Mouse (Mus musculus) T-helper 17 cell (primary cell): ENCODE results near the gene Churc1.

Source experiments
- in situ Hi-C, 2 experiments: fragments of 300-600 bp; cut with MboI, MseI; formaldehyde crosslinking; loops; 1 replicate in 1 of 2; 2 replicates in 1 of 2; pipeline ENCODE4 v1.15.1; 2025; ENCODE audit warnings: high pct_unique_total_duplicates in 2 of 2

Gene Churc1

GRCm38 (mm10) chr12:76765354-76765851 is at the start of gene Churc1, which contains the start of gene Fntb:
Gene Churc1, plus strand, starts transcription at chr12:76765538.
Gene Fntb, plus strand, starts transcription at chr12:76765589.
- in situ Hi-C loops, result loop anchor here in 1 of 2 experiments (5.0 kb wide), 1 partner anchor 72 kb away; no protein-coding TSS in a partner anchor

- in situ Hi-C loops, result no loop called here
These were observed 47.0 kb upstream of the Churc1 start for GRCm38 (mm10) chr12:76718384-76718783.

- in situ Hi-C loops, result loop anchor here (5.0 kb wide), 1 partner anchor 73 kb away; no protein-coding TSS in a partner anchor
These were observed 44.8 kb upstream of the Churc1 start for GRCm38 (mm10) chr12:76720572-76720971.

GRCm38 (mm10) chr12:76722026-76722425 is 43.3 kb upstream of the Churc1 start:
- in situ Hi-C loops, result loop anchor here (5.0 kb wide), 1 partner anchor 75 kb away; no protein-coding TSS in a partner anchor

- in situ Hi-C loops, result no loop called here
These were observed 37.4 kb upstream of the Churc1 start for GRCm38 (mm10) chr12:76727955-76728354.

GRCm38 (mm10) chr12:76750866-76751459 is 14.4 kb upstream of the Churc1 start:
- in situ Hi-C loops, result no loop called here

- in situ Hi-C loops, result no loop called here
These were observed 12.6 kb upstream of the Churc1 start for GRCm38 (mm10) chr12:76752652-76753318.

- in situ Hi-C loops, result loop anchor here in 1 of 2 experiments (5.0 kb wide), 1 partner anchor 71 kb away; no protein-coding TSS in a partner anchor
These were observed 728 bp downstream of the Churc1 start for GRCm38 (mm10) chr12:76765901-76766630.

GRCm38 (mm10) chr12:76770841-76771500 is 5.6 kb downstream of the Churc1 start:
- in situ Hi-C loops, result no loop called here

- in situ Hi-C loops, result no loop called here
These were observed 6.2 kb downstream of the Churc1 start for GRCm38 (mm10) chr12:76771540-76771939.

GRCm38 (mm10) chr12:76774652-76775051 is 9.3 kb downstream of the Churc1 start:
- in situ Hi-C loops, result no loop called here

- in situ Hi-C loops, result no loop called here
These were observed 9.8 kb downstream of the Churc1 start for GRCm38 (mm10) chr12:76775132-76775531.

- in situ Hi-C loops, result no loop called here
These were observed 11.6 kb downstream of the Churc1 start for GRCm38 (mm10) chr12:76776898-76777297.

- in situ Hi-C loops, result no loop called here
These were observed 12.5 kb downstream of the Churc1 start for GRCm38 (mm10) chr12:76777845-76778244.

- in situ Hi-C loops, result no loop called here
These were observed 13.2 kb downstream of the Churc1 start for GRCm38 (mm10) chr12:76778305-76779083.

- in situ Hi-C loops, result loop anchor here (5.0 to 10.0 kb wide), 2 partner anchors 42 to 135 kb away; partner anchors contain the start of gene Rab15 (in 1 of the 2)
These were observed 14.6 kb downstream of the Churc1 start for GRCm38 (mm10) chr12:76779951-76780350.

GRCm38 (mm10) chr12:76780639-76781468 is 15.5 kb downstream of the Churc1 start:
- in situ Hi-C loops, result loop anchor here (5.0 to 10.0 kb wide), 2 partner anchors 41 to 136 kb away; partner anchors contain the start of gene Rab15 (in 1 of the 2)

GRCm38 (mm10) chr12:76784056-76784619 is 18.8 kb downstream of the Churc1 start:
- in situ Hi-C loops, result loop anchor here (5.0 to 10.0 kb wide), 2 partner anchors 38 to 139 kb away; partner anchors contain the start of gene Rab15 (in 1 of the 2)

GRCm38 (mm10) chr12:76790446-76791084 is 25.2 kb downstream of the Churc1 start:
- in situ Hi-C loops, result no loop called here
